9 mouse cellular contexts compared by ENCODE assay signal in genomic region chr19:61084149-61084940, GRCm38 (mm10). TPM values are rescaled to one million over a fixed set of nuclear protein-coding genes. Genes with fewer than 3 reads are reported as not detected.
A peak's percentile ranks its signal among the peaks of the same experiment; 100 is the strongest.
DNase-seq lines count a peak whose midpoint lies in the region; ATAC-seq and TF ChIP-seq lines count a peak whose summit lies in the region.
"Had no signal": no experiment of that assay in that cellular context is flagged by ENCODE, and none has a peak within 500 bp of the region (broad histone marks: within the 10 kb centered on the region; RNA-seq: fewer than 3 reads in every experiment).

No protein-coding gene starts in this region.

- TF ChIP-seq POLR2A in brain, embryonic 14.5 days (IDR thresholded peaks at IDR 0.05; ENCODE audit: borderline replicate concordance, extremely low read depth, insufficient read depth, insufficient read length, poor library complexity, severe bottlenecking), result no peak
- TF ChIP-seq POLR2A in testis, adult 2 months (IDR thresholded peaks at IDR 0.05; ENCODE audit: control insufficient read depth, low read depth, low read length), result no peak

- no peak for TF ChIP-seq EP300 in heart, postnatal 0 days (IDR thresholded peaks at IDR 0.05; ENCODE audit: low read depth)

- no peaks in the 10 kb centered on the region for H3K27me3 ChIP-seq in heart, postnatal 0 days (ENCODE audit: control insufficient read depth, insufficient read depth, low read length)
- H3K27me3 ChIP-seq in liver, embryonic 15.5 days, result no peaks in the 10 kb centered on the region
- no peaks in the 10 kb centered on the region for H3K27me3 ChIP-seq in neural tube, embryonic 13.5 days
- no peaks in the 10 kb centered on the region for H3K27me3 ChIP-seq in testis, adult 2 months (ENCODE audit: control insufficient read depth, insufficient read depth, low read length)

- peak; percentile 98 for TF ChIP-seq CTCF in brain, embryonic 14.5 days (IDR thresholded peaks at IDR 0.05; ENCODE audit: borderline replicate concordance, extremely low read depth, insufficient read depth, insufficient read length)
- TF ChIP-seq CTCF in heart, postnatal 0 days (IDR thresholded peaks at IDR 0.05; ENCODE audit: low read depth), result peak; percentile 98
- TF ChIP-seq CTCF in testis, adult 2 months (IDR thresholded peaks at IDR 0.05; ENCODE audit: control insufficient read depth, insufficient read depth, insufficient replicate concordance, low read depth, low read length), result peak; percentile 90

- no peaks in the 10 kb centered on the region for H3K9me3 ChIP-seq in heart, postnatal 0 days (replicated peaks; ENCODE audit: control insufficient read depth, low read length)
- no peaks in the 10 kb centered on the region for H3K9me3 ChIP-seq in liver, embryonic 15.5 days (replicated peaks)
- no peaks in the 10 kb centered on the region for H3K9me3 ChIP-seq in neural tube, embryonic 13.5 days

- peak; percentile 89 for DNase-seq in CD4-positive, CD25-positive, alpha-beta regulatory T cell, adult 2 months (ENCODE audit: low read depth, low spot score)
- DNase-seq in brain, embryonic 14.5 days (ENCODE audit: low read depth), result peak; percentile 92
- DNase-seq in fibroblast of lung, adult 2 months (ENCODE audit: low read depth), result peak; percentile 75
- DNase-seq in heart, postnatal 0 days (ENCODE audit: low spot score), result peak; percentile 71
- DNase-seq in kidney, postnatal 36 days, result peak; percentile 87 to 93

- peaks cover 54% of the 10 kb centered on the region for H3K36me3 ChIP-seq in heart, postnatal 0 days (replicated peaks; ENCODE audit: control insufficient read depth, insufficient read depth, low read length)
- no peaks in the 10 kb centered on the region for H3K36me3 ChIP-seq in liver, embryonic 15.5 days (replicated peaks)
- peaks cover 37% of the 10 kb centered on the region for H3K36me3 ChIP-seq in neural tube, embryonic 13.5 days
- H3K36me3 ChIP-seq in testis, adult 2 months (ENCODE audit: control insufficient read depth, insufficient read depth, low read length), result no peaks in the 10 kb centered on the region

- no peak overlapping the region for H3K9ac ChIP-seq in heart, postnatal 0 days (replicated peaks; ENCODE audit: low read depth, low read length)
- H3K9ac ChIP-seq in liver, embryonic 15.5 days, result no peak overlapping the region
- no peak overlapping the region for H3K9ac ChIP-seq in neural tube, embryonic 13.5 days

- no peak overlapping the region for H3K4me2 ChIP-seq in heart, postnatal 0 days (ENCODE audit: low read depth, low read length)
- H3K4me2 ChIP-seq in liver, embryonic 15.5 days, result no peak overlapping the region
- no peak overlapping the region for H3K4me2 ChIP-seq in neural tube, embryonic 13.5 days

- WGBS in heart, postnatal 0 days, result 48% methylated on average over 4 of the region's 4 CpGs
- WGBS in liver, embryonic 15.5 days (ENCODE audit: insufficient replicate concordance), result 25% methylated on average over 4 of the region's 4 CpGs
- WGBS in neural tube, embryonic 13.5 days, result 46% methylated on average over 4 of the region's 4 CpGs

- peak; percentile 71 for ATAC-seq in heart, postnatal 0 days (ENCODE audit: insufficient read depth, low read depth)
- peak; percentile 41 for ATAC-seq in liver, embryonic 15.5 days (ENCODE audit: insufficient read depth)
- peak; percentile 90 for ATAC-seq in neural tube, embryonic 13.5 days (ENCODE audit: low read depth)

- H3K27ac ChIP-seq in heart, postnatal 0 days (ENCODE audit: low read depth), result no peak overlapping the region
- no peak overlapping the region for H3K27ac ChIP-seq in liver, embryonic 15.5 days (replicated peaks)
- H3K27ac ChIP-seq in neural tube, embryonic 13.5 days (replicated peaks), result no peak overlapping the region
- no peak overlapping the region for H3K27ac ChIP-seq in testis, adult 2 months (ENCODE audit: control insufficient read depth, insufficient read depth, low read depth, low read length)

- no peaks in the 10 kb centered on the region for H3K4me1 ChIP-seq in heart, postnatal 0 days (ENCODE audit: control insufficient read depth, insufficient read depth)
- no peaks in the 10 kb centered on the region for H3K4me1 ChIP-seq in liver, embryonic 15.5 days (replicated peaks)
- no peaks in the 10 kb centered on the region for H3K4me1 ChIP-seq in neural tube, embryonic 13.5 days (replicated peaks)
- H3K4me1 ChIP-seq in testis, adult 2 months (ENCODE audit: control insufficient read depth, insufficient read depth, low read length), result no peaks in the 10 kb centered on the region

- no peak overlapping the region for H3K4me3 ChIP-seq in heart, postnatal 0 days (ENCODE audit: low read depth, low read length)
- no peak overlapping the region for H3K4me3 ChIP-seq in liver, embryonic 15.5 days (replicated peaks)
- no peak overlapping the region for H3K4me3 ChIP-seq in neural tube, embryonic 13.5 days
- no peak overlapping the region for H3K4me3 ChIP-seq in testis, adult 2 months (ENCODE audit: control insufficient read depth, low read depth, low read length)
- H3K4me3 ChIP-seq: erythroblast, embryonic 14.5 days had no signal

RNA-seq across cellular contexts. Expression of gene Zfp950, which starts 56.3 kb away (rescaled TPM):
- polyA plus RNA-seq in brain, embryonic 14.5 days (2012; rRNA removed), result 21.1 and 22.1 TPM in 2 replicates
- 9.5 and 12.5 TPM in 2 replicates for total RNA-seq in heart, postnatal 0 days (2014; rRNA removed; ENCODE audit: low replicate concordance)
- 18.7 and 22.5 TPM in 2 replicates for polyA plus RNA-seq in heart, postnatal 0 days (2015; fragmentation: Nextera tagmentation; extraction: Ambion mirVana)
- polyA plus RNA-seq in liver, embryonic 15.5 days (2015; fragmentation: Nextera tagmentation; extraction: Ambion mirVana), result 10.8 and 12.2 TPM in 2 replicates
- polyA plus RNA-seq in neural tube, embryonic 13.5 days (2015; fragmentation: Nextera tagmentation; extraction: Ambion mirVana), result 47.1 and 50.2 TPM in 2 replicates
- 4.3 and 4.6 TPM in 2 replicates for polyA plus RNA-seq in testis, adult 2 months (2012; rRNA removed)
